Mouse (Mus musculus): ENCODE data around the gene March6.

Gene March6

GRCm38 (mm10) chr15:31511406-31511771 lies 19.5 kb downstream of the March6 start:
- DNase-seq (ENCODE audit: low read depth) = no peak

GRCm38 (mm10) chr15:31510477-31511405 lies 20.1 kb downstream of the March6 start:
- DNase-seq (ENCODE audit: low read depth) = no peak

- no peak for DNase-seq (ENCODE audit: low read depth)
Measured at GRCm38 (mm10) chr15:31505082-31505481, 25.8 kb downstream of the March6 start.

- DNase-seq (ENCODE audit: low read depth) = no peak
Measured at GRCm38 (mm10) chr15:31503447-31503846, 27.4 kb downstream of the March6 start.

GRCm38 (mm10) chr15:31502996-31503395 lies 27.9 kb downstream of the March6 start:
- DNase-seq (ENCODE audit: low read depth) = no peak

- DNase-seq (ENCODE audit: low read depth) = no peak
Measured at GRCm38 (mm10) chr15:31502313-31502712, 28.5 kb downstream of the March6 start.

- no peak for DNase-seq (ENCODE audit: low read depth)
Measured at GRCm38 (mm10) chr15:31494803-31495202, 36.0 kb downstream of the March6 start.

- DNase-seq (ENCODE audit: low read depth) = no peak
Measured at GRCm38 (mm10) chr15:31494310-31494709, 36.5 kb downstream of the March6 start.

- no peak for DNase-seq (ENCODE audit: low read depth)
Measured at GRCm38 (mm10) chr15:31487407-31487806, 43.4 kb downstream of the March6 start.

GRCm38 (mm10) chr15:31476678-31477077 lies 54.2 kb downstream of the March6 start:
- no peak for DNase-seq (ENCODE audit: low read depth)

- DNase-seq (ENCODE audit: low read depth) = peak; percentile 56
Measured at GRCm38 (mm10) chr15:31472645-31473574, 57.9 kb downstream of the March6 start.

- no peak for DNase-seq (ENCODE audit: low read depth)
Measured at GRCm38 (mm10) chr15:31471529-31471928, 59.3 kb downstream of the March6 start.

- no peak for DNase-seq (ENCODE audit: low read depth)
Measured at GRCm38 (mm10) chr15:31469497-31469896, 61.4 kb downstream of the March6 start.

GRCm38 (mm10) chr15:31468806-31469205 lies 62.0 kb downstream of the March6 start:
- DNase-seq (ENCODE audit: low read depth) = no peak

GRCm38 (mm10) chr15:31466749-31467148 lies 64.1 kb downstream of the March6 start:
- no peak for DNase-seq (ENCODE audit: low read depth)

- no peak for DNase-seq (ENCODE audit: low read depth)
Measured at GRCm38 (mm10) chr15:31466295-31466694, 64.6 kb downstream of the March6 start.

GRCm38 (mm10) chr15:31465806-31466205 lies 65.0 kb downstream of the March6 start:
- DNase-seq (ENCODE audit: low read depth) = no peak

GRCm38 (mm10) chr15:31460571-31460970 lies 70.3 kb downstream of the March6 start:
- DNase-seq (ENCODE audit: low read depth) = peak; percentile 42

- no peak for DNase-seq (ENCODE audit: low read depth)
Measured at GRCm38 (mm10) chr15:31458081-31458480, 72.8 kb downstream of the March6 start.

GRCm38 (mm10) chr15:31456381-31456780 lies 74.5 kb downstream of the March6 start:
- no peak for DNase-seq (ENCODE audit: low read depth)

- no peak for DNase-seq (ENCODE audit: low read depth)
Measured at GRCm38 (mm10) chr15:31454861-31455295, 76.0 kb downstream of the March6 start.

GRCm38 (mm10) chr15:31454096-31454860 lies 76.6 kb downstream of the March6 start:
- DNase-seq (ENCODE audit: low read depth) = peak; percentile 26

Data from naive thymus-derived CD4-positive, alpha-beta T cell, adult 2 months (primary cell).